Mouse (Mus musculus): ENCODE results near the gene C330007P06Rik. TPM values are rescaled to one million over a fixed set of nuclear protein-coding genes. Genes with fewer than 3 reads are reported as not detected.

Gene C330007P06Rik
- polyA plus RNA-seq, 1 experiment, result 6.6 TPM

GRCm38 (mm10) chrX:36841698-36842097 lies 32.2 kb downstream of the C330007P06Rik start:
- Histone ChIP-seq H3K79me2 (ENCODE audit: control insufficient read depth, insufficient read depth) (no peaks in the 10 kb centered on the region), H3K27me3 (ENCODE audit: control insufficient read depth, insufficient read depth, insufficient read length) (no peaks in the 10 kb centered on the region), H3ac (ENCODE audit: control insufficient read depth, insufficient read length) (no peak overlapping the region), H3K4me3 (no peak overlapping the region), H3K36me3 (ENCODE audit: control insufficient read depth, insufficient read depth) (no peaks in the 10 kb centered on the region), H3K4me2 (ENCODE audit: low read depth) (no peak overlapping the region)
- TF ChIP-seq POLR2A (IDR thresholded peaks at IDR 0.05; ENCODE audit: insufficient read length, low read depth) (no peak), MYOG (IDR thresholded peaks at IDR 0.05; ENCODE audit: control insufficient read depth in 1 of 3, insufficient read depth in 1 of 3, insufficient read length in 2 of 3, low read depth in 2 of 3) (no peak), MAX (IDR thresholded peaks at IDR 0.05; ENCODE audit: low read depth) (no peak), USF1 (IDR thresholded peaks at IDR 0.05; ENCODE audit: low read depth) (no peak), TCF12 (IDR thresholded peaks at IDR 0.05; ENCODE audit: insufficient read depth, poor library complexity, severe bottlenecking) (no peak), POLR2AphosphoS2 (IDR thresholded peaks at IDR 0.05; ENCODE audit: insufficient read length, low read depth) (no peak), SRF (IDR thresholded peaks at IDR 0.05; ENCODE audit: control insufficient read depth, insufficient read length, low read depth) (no peak), REST (IDR thresholded peaks at IDR 0.05; ENCODE audit: insufficient read depth, insufficient read length) (no peak), E2F4 (IDR thresholded peaks at IDR 0.05; ENCODE audit: insufficient read depth) (no peak), CEBPB (IDR thresholded peaks at IDR 0.05; ENCODE audit: insufficient read depth, poor library complexity, severe bottlenecking) (no peak)

GRCm38 (mm10) chrX:36839391-36839790 lies 34.5 kb downstream of the C330007P06Rik start:
- Histone ChIP-seq H3ac (ENCODE audit: control insufficient read depth, insufficient read length) (no peak overlapping the region), H3K36me3 (ENCODE audit: control insufficient read depth, insufficient read depth) (no peaks in the 10 kb centered on the region), H3K4me2 (ENCODE audit: low read depth) (no peak overlapping the region), H3K4me3 (no peak overlapping the region), H3K79me2 (ENCODE audit: control insufficient read depth, insufficient read depth) (no peaks in the 10 kb centered on the region), H3K27me3 (ENCODE audit: control insufficient read depth, insufficient read depth, insufficient read length) (no peaks in the 10 kb centered on the region)
- TF ChIP-seq MAX (IDR thresholded peaks at IDR 0.05; ENCODE audit: low read depth) (no peak), SRF (IDR thresholded peaks at IDR 0.05; ENCODE audit: control insufficient read depth, insufficient read length, low read depth) (no peak), TCF3 (IDR thresholded peaks at IDR 0.05; ENCODE audit: insufficient read length, low read depth) (no peak), REST (IDR thresholded peaks at IDR 0.05; ENCODE audit: insufficient read depth, insufficient read length) (no peak), E2F4 (IDR thresholded peaks at IDR 0.05; ENCODE audit: insufficient read depth) (no peak), CEBPB (IDR thresholded peaks at IDR 0.05; ENCODE audit: insufficient read depth, poor library complexity, severe bottlenecking) (no peak), POLR2AphosphoS2 (IDR thresholded peaks at IDR 0.05; ENCODE audit: insufficient read length, low read depth) (no peak), MYOG (IDR thresholded peaks at IDR 0.05; ENCODE audit: control insufficient read depth in 1 of 3, insufficient read depth in 1 of 3, insufficient read length in 2 of 3, low read depth in 2 of 3) (no peak), TCF12 (IDR thresholded peaks at IDR 0.05; ENCODE audit: insufficient read depth, poor library complexity, severe bottlenecking) (no peak), USF1 (IDR thresholded peaks at IDR 0.05; ENCODE audit: low read depth) (no peak), POLR2A (IDR thresholded peaks at IDR 0.05; ENCODE audit: insufficient read length, low read depth) (no peak), MYOD1 (IDR thresholded peaks at IDR 0.05; ENCODE audit: control insufficient read depth in 1 of 3, insufficient read length in 2 of 3, low read depth in 2 of 3) (no peak)

- H3K27me3 ChIP-seq (ENCODE audit: control insufficient read depth, insufficient read depth, insufficient read length), result no peaks in the 10 kb centered on the region
- no peak overlapping the region for H3ac ChIP-seq (ENCODE audit: control insufficient read depth, insufficient read length)
- no peaks in the 10 kb centered on the region for H3K36me3 ChIP-seq (ENCODE audit: control insufficient read depth, insufficient read depth)
- no peak overlapping the region for H3K4me2 ChIP-seq (ENCODE audit: low read depth)
- no peak for TF ChIP-seq E2F4 (IDR thresholded peaks at IDR 0.05; ENCODE audit: insufficient read depth)
- TF ChIP-seq USF1 (IDR thresholded peaks at IDR 0.05; ENCODE audit: low read depth), result no peak
- no peak for TF ChIP-seq MAX (IDR thresholded peaks at IDR 0.05; ENCODE audit: low read depth)
- TF ChIP-seq TCF3 (IDR thresholded peaks at IDR 0.05; ENCODE audit: insufficient read length, low read depth), result no peak
- no peak for TF ChIP-seq POLR2A (IDR thresholded peaks at IDR 0.05; ENCODE audit: insufficient read length, low read depth)
- no peak for TF ChIP-seq REST (IDR thresholded peaks at IDR 0.05; ENCODE audit: insufficient read depth, insufficient read length)
- no peak for TF ChIP-seq TCF12 (IDR thresholded peaks at IDR 0.05; ENCODE audit: insufficient read depth, poor library complexity, severe bottlenecking)
- no peak for TF ChIP-seq MYOG (IDR thresholded peaks at IDR 0.05; ENCODE audit: control insufficient read depth in 1 of 3, insufficient read depth in 1 of 3, insufficient read length in 2 of 3, low read depth in 2 of 3)
- TF ChIP-seq POLR2AphosphoS2 (IDR thresholded peaks at IDR 0.05; ENCODE audit: insufficient read length, low read depth), result no peak
- no peak for TF ChIP-seq CEBPB (IDR thresholded peaks at IDR 0.05; ENCODE audit: insufficient read depth, poor library complexity, severe bottlenecking)
- TF ChIP-seq SRF (IDR thresholded peaks at IDR 0.05; ENCODE audit: control insufficient read depth, insufficient read length, low read depth), result no peak
- no peak for TF ChIP-seq MYOD1 (IDR thresholded peaks at IDR 0.05; ENCODE audit: control insufficient read depth in 1 of 3, insufficient read length in 2 of 3, low read depth in 2 of 3)
- H3K79me2 ChIP-seq (ENCODE audit: control insufficient read depth, insufficient read depth), result no peaks in the 10 kb centered on the region
- no peak overlapping the region for H3K4me3 ChIP-seq
Measured at GRCm38 (mm10) chrX:36837069-36837676, 36.7 kb downstream of the C330007P06Rik start.

- no peaks in the 10 kb centered on the region for H3K27me3 ChIP-seq (ENCODE audit: control insufficient read depth, insufficient read depth, insufficient read length)
- H3ac ChIP-seq (ENCODE audit: control insufficient read depth, insufficient read length), result no peak overlapping the region
- TF ChIP-seq MYOG (IDR thresholded peaks at IDR 0.05; ENCODE audit: control insufficient read depth in 1 of 3, insufficient read depth in 1 of 3, insufficient read length in 2 of 3, low read depth in 2 of 3) (no peak), CEBPB (IDR thresholded peaks at IDR 0.05; ENCODE audit: insufficient read depth, poor library complexity, severe bottlenecking) (no peak), USF1 (IDR thresholded peaks at IDR 0.05; ENCODE audit: low read depth) (no peak), SRF (IDR thresholded peaks at IDR 0.05; ENCODE audit: control insufficient read depth, insufficient read length, low read depth) (no peak), TCF3 (IDR thresholded peaks at IDR 0.05; ENCODE audit: insufficient read length, low read depth) (no peak), REST (IDR thresholded peaks at IDR 0.05; ENCODE audit: insufficient read depth, insufficient read length) (no peak), POLR2A (IDR thresholded peaks at IDR 0.05; ENCODE audit: insufficient read length, low read depth) (no peak), MYOD1 (IDR thresholded peaks at IDR 0.05; ENCODE audit: control insufficient read depth in 1 of 3, insufficient read length in 2 of 3, low read depth in 2 of 3) (no peak), E2F4 (IDR thresholded peaks at IDR 0.05; ENCODE audit: insufficient read depth) (no peak), MAX (IDR thresholded peaks at IDR 0.05; ENCODE audit: low read depth) (no peak), POLR2AphosphoS2 (IDR thresholded peaks at IDR 0.05; ENCODE audit: insufficient read length, low read depth) (no peak), TCF12 (IDR thresholded peaks at IDR 0.05; ENCODE audit: insufficient read depth, poor library complexity, severe bottlenecking) (no peak)
- no peak overlapping the region for H3K4me2 ChIP-seq (ENCODE audit: low read depth)
- H3K79me2 ChIP-seq (ENCODE audit: control insufficient read depth, insufficient read depth), result no peaks in the 10 kb centered on the region
- no peak overlapping the region for H3K4me3 ChIP-seq
- H3K36me3 ChIP-seq (ENCODE audit: control insufficient read depth, insufficient read depth), result no peaks in the 10 kb centered on the region
Measured at GRCm38 (mm10) chrX:36833397-36834084, 40.4 kb downstream of the C330007P06Rik start.

All from myocyte (in vitro differentiated cells).